Mouse (Mus musculus): ENCODE measurements around the gene Pde6c.

- TF ChIP-seq CTCF (IDR thresholded peaks at IDR 0.05; ENCODE audit: extremely low read depth, insufficient read depth, low read length): no peak
- TF ChIP-seq POLR2A (IDR thresholded peaks at IDR 0.05; ENCODE audit: extremely low read depth, insufficient read depth, low read length): no peak
These were observed 2.2 kb downstream of the Pde6c start for GRCm38 (mm10) chr19:38134806-38135205.

All from cortical plate, adult 2 months (tissue).